Mouse (Mus musculus): ENCODE measurements around the gene Odf3l1.

The Odf3l1 gene

GRCm38 (mm10) chr9:56881539-56882082, 17.1 kb upstream of the Odf3l1 start:
- peak; percentile 32 for DNase-seq

GRCm38 (mm10) chr9:56880790-56881189, 16.3 kb upstream of the Odf3l1 start:
- peak; percentile 45 for DNase-seq

DNA sequence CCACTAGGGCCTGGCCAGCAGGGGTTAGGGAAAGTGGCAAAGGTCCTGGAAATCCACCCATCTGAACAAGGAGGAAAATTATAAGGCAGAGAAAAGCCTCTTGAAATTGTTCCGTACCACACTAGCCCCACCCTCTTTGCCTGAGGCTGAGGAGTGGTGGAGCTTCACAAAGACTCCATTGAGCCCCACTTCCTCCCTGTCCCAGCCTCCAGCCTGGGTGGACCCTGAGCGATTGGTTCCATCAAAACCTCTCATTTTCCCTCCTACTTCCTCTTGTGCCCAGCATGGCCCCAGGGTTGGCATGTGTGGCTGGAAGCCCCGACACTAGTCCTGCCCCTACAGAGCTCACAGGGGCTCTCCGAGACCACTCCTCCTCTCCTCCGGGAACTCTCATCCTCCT, 12.8 kb upstream of the Odf3l1 start:
- no peak for DNase-seq

DNA sequence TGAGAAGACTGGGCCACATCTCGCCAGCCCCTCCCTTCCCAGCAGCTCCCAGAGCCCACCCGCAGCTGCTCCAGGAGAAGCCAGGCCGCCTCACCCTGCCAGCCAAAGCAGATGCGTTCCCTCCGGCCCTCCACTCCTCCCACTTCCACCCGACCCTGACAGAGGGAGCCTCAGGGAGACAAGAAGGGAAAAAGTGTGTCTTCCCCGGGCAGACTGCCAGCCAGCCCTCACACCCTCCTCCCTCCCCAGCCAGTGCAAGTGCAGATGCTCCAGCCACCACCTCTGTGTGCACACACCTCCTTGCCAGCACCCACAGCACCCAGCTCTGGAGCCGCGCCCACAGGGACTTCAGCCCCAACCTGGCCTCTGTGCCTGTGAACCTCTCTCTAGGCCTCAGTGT, 12.3 kb upstream of the Odf3l1 start:
- peak; percentile 37 for DNase-seq

GRCm38 (mm10) chr9:56873097-56873496, 8.6 kb upstream of the Odf3l1 start:
- DNase-seq: no peak

DNA sequence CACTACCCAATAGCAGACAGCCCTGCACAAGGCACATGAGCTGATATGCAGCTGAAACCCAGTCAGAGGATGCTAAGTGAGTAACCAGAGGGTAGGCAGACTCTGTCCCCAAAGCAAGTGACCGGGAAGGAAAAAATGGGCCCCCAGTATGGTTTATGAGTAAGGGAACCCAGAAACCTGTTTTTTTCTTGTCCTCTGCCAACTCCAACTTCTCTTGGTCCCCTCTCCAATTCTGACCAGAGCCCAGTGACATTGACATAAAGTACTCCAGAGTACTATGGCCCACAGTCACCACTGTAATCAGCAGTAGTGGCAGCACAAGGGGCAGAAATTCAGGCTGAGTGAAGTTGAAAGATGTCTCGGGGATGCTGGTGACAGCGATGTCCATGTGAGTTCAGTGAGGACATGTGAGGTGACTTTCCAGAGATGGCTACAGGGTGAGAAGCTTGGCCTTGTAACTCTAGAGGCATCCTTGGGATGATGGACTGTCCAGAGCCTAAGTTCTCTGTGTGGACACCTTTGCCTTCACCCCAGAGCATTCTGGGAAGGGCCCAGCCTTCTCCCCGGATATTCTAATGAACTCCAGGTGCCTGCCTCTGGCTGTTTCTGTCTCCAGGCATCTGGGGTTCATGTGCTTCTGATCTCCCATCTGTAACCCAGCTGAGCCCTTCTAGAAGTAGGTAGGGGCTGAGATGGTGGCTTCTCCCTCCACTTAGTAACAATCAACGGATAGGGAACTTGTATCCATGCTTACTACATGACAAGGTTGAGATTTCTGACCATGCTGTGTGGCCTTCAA, 7.8 kb upstream of the Odf3l1 start:
- DNase-seq: no peak

DNA sequence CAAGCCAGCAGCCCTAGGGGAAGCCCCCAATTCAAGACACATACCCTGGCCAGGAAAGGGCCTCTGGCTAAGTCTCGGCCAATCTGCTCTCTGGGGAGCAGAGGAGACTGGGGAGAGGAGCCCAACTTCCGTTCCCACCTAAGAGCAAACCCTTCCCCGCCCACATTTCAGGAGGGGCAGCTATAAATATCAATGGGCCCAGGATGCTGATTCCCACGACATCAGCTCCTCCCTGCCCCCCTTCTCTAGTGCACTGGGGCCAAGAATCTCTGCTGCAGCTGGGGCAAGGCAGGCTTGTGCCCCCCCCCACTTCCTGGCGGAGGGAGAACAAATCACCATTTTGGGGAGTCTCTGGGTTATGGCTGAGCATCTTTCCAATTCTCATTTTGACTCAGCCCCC, 6.7 kb upstream of the Odf3l1 start:
- DNase-seq: no peak

DNA sequence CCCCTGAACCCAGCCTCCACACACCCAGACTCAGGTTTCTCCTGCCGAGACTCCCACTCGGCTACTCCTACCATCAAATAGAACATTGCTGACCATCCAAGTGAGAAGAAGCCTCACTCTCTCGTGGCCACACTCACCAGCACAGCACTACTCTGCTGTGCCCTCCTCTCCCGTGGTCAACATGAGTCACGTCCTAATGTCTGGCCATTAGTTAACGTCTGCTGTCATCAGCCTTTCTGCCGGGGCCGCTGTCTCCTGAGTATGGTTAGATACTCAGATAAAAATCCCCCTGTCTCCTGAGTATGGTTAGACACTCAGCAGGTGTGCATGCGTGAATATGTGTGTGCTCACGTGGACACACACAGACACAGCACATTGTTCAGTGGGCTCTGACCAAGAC, 6.3 kb upstream of the Odf3l1 start:
- no peak for DNase-seq

- peak; percentile 90 for DNase-seq
Observed at GRCm38 (mm10) chr9:56869552-56869951, 5.1 kb upstream of the Odf3l1 start.

DNA sequence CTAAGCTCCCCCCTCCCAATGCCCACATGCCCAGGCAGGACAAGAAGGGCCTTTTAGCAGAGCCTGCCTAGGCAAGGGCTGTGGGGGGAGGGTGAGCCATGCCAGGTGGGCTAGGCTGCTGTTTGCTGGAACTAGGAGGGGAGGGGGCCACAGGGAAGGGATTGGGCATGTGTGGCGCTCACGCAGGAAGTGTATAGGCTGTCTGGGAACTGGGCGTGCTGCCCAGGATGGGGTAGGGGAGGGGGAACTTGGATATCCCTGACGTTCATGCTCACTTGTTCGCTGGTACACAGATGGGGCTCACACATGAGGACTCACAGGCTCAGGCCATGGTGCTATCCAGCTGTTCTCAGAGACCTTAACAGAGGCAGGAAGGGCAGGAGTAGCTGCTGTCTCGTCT, 3.8 kb upstream of the Odf3l1 start:
- peak; percentile 40 for DNase-seq

GRCm38 (mm10) chr9:56866430-56866829, 2.0 kb upstream of the Odf3l1 start:
- DNase-seq: no peak

GRCm38 (mm10) chr9:56865673-56866400, 1.4 kb upstream of the Odf3l1 start:
- no peak for DNase-seq

DNA sequence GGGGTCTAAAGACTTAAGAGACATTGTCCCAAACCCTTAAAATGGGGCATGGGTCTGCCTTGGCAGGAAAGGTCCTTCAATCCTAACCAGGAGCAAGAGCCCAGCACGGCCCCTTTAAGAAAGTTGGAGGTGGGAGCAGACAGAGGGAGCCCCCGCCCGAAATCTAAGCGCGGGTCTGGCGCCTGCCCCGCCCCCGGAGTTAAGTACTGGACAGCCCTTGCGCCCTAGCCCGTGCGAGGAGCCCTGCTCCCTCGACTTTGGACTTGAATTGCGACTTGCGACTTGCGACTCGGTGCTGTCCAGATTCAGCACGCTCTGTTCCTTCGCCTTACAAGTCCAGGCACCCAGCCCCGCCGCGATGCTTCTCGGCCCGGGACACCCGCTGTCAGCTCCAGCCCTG, 353 bp upstream of the Odf3l1 start, which contains the start of gene Cspg4:
Gene Cspg4, plus strand, starts transcription at position 202 of the 400 bp plus-strand sequence.
- no peak for DNase-seq

- no peak for DNase-seq
Observed at GRCm38 (mm10) chr9:56862863-56863262, 1.6 kb downstream of the Odf3l1 start.

- no peak for DNase-seq
Observed at GRCm38 (mm10) chr9:56860486-56861269, 3.8 kb downstream of the Odf3l1 start.

DNA sequence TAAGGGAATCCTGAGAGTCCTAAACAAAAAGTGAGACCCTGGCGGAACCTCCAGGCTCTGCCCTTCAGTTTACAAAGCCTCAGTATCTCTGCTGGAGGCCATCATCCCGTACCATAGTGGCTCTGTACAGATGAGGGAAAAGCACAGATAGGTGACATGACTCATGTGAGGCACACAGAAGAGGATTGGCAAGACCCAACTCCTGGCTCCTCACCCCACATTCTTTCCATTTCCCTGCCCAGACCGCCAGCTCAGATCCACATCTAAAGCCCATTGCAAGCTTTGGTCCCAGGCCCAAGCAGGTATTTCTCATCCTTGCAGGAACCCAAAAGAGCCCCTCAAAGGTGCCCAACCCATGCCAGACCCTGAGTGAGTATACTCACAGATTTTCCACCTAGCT, 4.4 kb downstream of the Odf3l1 start:
- DNase-seq: no peak

DNA sequence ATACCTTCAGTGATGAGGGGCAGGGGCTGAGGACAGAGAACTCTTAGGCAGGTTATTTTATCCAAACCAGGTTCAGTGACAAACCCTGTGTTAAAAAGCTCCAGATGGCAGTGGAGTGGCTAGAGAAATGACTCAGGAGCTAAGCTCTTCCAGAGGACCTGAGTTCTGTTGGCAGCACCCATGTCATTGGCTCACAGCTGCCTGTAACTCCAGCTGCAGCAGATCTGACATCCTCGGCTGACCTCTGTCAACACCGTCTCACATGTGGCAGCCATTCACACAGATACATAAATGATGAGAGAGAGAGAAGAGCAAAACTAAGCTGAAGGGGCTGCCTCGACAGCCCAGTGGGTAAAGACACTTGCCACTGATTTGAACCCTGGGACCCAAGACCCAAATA, 7.0 kb downstream of the Odf3l1 start:
- no peak for DNase-seq

GRCm38 (mm10) chr9:56851778-56852177, 12.7 kb downstream of the Odf3l1 start:
- no peak for DNase-seq

DNA sequence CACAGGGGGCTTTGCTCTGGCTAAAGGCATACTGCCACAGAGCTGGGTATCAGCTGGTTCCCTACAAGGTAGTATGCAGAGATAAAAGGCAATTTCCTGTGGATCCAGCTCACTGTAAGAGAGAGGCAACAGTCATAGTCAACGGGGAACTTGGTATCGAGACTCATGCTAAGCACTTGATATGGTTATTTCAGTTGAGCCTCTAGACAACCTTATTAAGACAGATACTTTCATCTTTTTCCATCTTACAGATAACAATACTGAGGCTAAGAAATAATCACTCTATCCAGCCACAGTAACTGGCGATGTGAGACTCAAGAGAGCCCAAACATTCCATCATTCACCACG, 13.6 kb downstream of the Odf3l1 start:
- DNase-seq: no peak

GRCm38 (mm10) chr9:56850128-56850904, 14.2 kb downstream of the Odf3l1 start:
- DNase-seq: no peak

DNA sequence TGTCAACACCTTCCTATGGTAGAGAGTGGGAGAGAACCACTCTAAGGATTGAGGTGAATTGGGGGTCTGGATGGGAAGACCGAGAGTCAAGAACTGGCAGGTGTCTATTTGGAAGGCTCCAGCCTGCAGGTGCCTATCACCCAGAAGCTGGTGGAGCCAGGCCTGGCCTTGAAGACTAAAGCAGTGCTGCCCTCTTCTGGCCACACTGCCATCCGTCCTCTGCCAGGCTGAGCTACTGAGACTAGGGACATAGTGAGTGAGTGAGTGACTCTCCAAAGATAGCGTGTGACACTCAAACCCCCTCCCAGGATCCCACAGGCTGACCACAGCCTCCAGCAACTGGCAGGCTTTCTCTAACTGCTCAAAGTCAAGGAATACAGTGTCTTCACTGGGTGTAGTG, 17.0 kb downstream of the Odf3l1 start:
- peak; percentile 80 for DNase-seq

GRCm38 (mm10) chr9:56844644-56845043, 19.8 kb downstream of the Odf3l1 start:
- DNase-seq: no peak
